Mouse (Mus musculus): Measurements from ENCODE around the gene Tmcc3. TPM values are rescaled to one million over a fixed set of nuclear protein-coding genes. Genes with fewer than 3 reads are reported as not detected.

The Tmcc3 gene
- total RNA-seq, 2 experiments from 2014 or later, result 42.6 to 46.9 TPM

GRCm38 (mm10) chr10:94329962-94330361 is 18.2 kb downstream of the Tmcc3 start:
- no peak for DNase-seq (ENCODE audit: extremely low spot score in 1 of 2, low spot score in 1 of 2)

GRCm38 (mm10) chr10:94332358-94333137 is 20.8 kb downstream of the Tmcc3 start:
- DNase-seq (ENCODE audit: extremely low spot score in 1 of 2, low spot score in 1 of 2), result no peak

- DNase-seq (ENCODE audit: extremely low spot score in 1 of 2, low spot score in 1 of 2), result no peak
Observed at GRCm38 (mm10) chr10:94333328-94333727, 21.6 kb downstream of the Tmcc3 start.

- no peak for DNase-seq (ENCODE audit: extremely low spot score in 1 of 2, low spot score in 1 of 2)
Observed at GRCm38 (mm10) chr10:94335047-94335446, 23.3 kb downstream of the Tmcc3 start.

GRCm38 (mm10) chr10:94336071-94336470 is 24.3 kb downstream of the Tmcc3 start:
- DNase-seq (ENCODE audit: extremely low spot score in 1 of 2, low spot score in 1 of 2), result no peak

GRCm38 (mm10) chr10:94341501-94341900 is 29.8 kb downstream of the Tmcc3 start:
- no peak for DNase-seq (ENCODE audit: extremely low spot score in 1 of 2, low spot score in 1 of 2)

- DNase-seq (ENCODE audit: extremely low spot score in 1 of 2, low spot score in 1 of 2), result no peak
Observed at GRCm38 (mm10) chr10:94342256-94342655, 30.5 kb downstream of the Tmcc3 start.

- no peak for DNase-seq (ENCODE audit: extremely low spot score in 1 of 2, low spot score in 1 of 2)
Observed at GRCm38 (mm10) chr10:94343581-94343980, 31.8 kb downstream of the Tmcc3 start.

GRCm38 (mm10) chr10:94344631-94345417 is 33.1 kb downstream of the Tmcc3 start:
- no peak for DNase-seq (ENCODE audit: extremely low spot score in 1 of 2, low spot score in 1 of 2)

GRCm38 (mm10) chr10:94345509-94346252 is 33.9 kb downstream of the Tmcc3 start:
- DNase-seq (ENCODE audit: extremely low spot score in 1 of 2, low spot score in 1 of 2), result no peak

GRCm38 (mm10) chr10:94346596-94346995 is 34.8 kb downstream of the Tmcc3 start:
- DNase-seq (ENCODE audit: extremely low spot score in 1 of 2, low spot score in 1 of 2), result no peak

GRCm38 (mm10) chr10:94347296-94347695 is 35.5 kb downstream of the Tmcc3 start:
- DNase-seq (ENCODE audit: extremely low spot score in 1 of 2, low spot score in 1 of 2), result no peak

- no peak for DNase-seq (ENCODE audit: extremely low spot score in 1 of 2, low spot score in 1 of 2)
Observed at GRCm38 (mm10) chr10:94347959-94348358, 36.2 kb downstream of the Tmcc3 start.

GRCm38 (mm10) chr10:94350207-94350606 is 38.5 kb downstream of the Tmcc3 start:
- DNase-seq (ENCODE audit: extremely low spot score in 1 of 2, low spot score in 1 of 2), result no peak

- no peak for DNase-seq (ENCODE audit: extremely low spot score in 1 of 2, low spot score in 1 of 2)
Observed at GRCm38 (mm10) chr10:94350896-94351661, 39.3 kb downstream of the Tmcc3 start.

- DNase-seq (ENCODE audit: extremely low spot score in 1 of 2, low spot score in 1 of 2), result no peak
Observed at GRCm38 (mm10) chr10:94352172-94352876, 40.6 kb downstream of the Tmcc3 start.

- DNase-seq (ENCODE audit: extremely low spot score in 1 of 2, low spot score in 1 of 2), result no peak
Observed at GRCm38 (mm10) chr10:94352877-94353853, 41.4 kb downstream of the Tmcc3 start.

GRCm38 (mm10) chr10:94354005-94354404 is 42.3 kb downstream of the Tmcc3 start:
- no peak for DNase-seq (ENCODE audit: extremely low spot score in 1 of 2, low spot score in 1 of 2)
